Mouse (Mus musculus) CH12.LX (cell line): ENCODE results near the gene Ptprd. TPM values are rescaled to one million over a fixed set of nuclear protein-coding genes. Genes with fewer than 3 reads are reported as not detected.

Experiments used
- DNase-seq: peaks from one replicate; pipeline ENCODE4 v3.0.0-alpha.2; 2013; ENCODE audit errors: extremely low read depth
- H3K27ac ChIP-seq: 2 replicates; pipeline ENCODE4 v1.5.1; 2012; ENCODE audit warnings: low read depth, mild to moderate bottlenecking, control low read depth, moderate library complexity; ENCODE audit not compliant: insufficient read depth
- H3K27me3 ChIP-seq: replicated peaks from 2 replicates; pipeline ENCODE3; 2012; ENCODE audit warnings: inconsistent platforms
- H3K36me3 ChIP-seq, 2 experiments: replicated peaks in 1 of 2; 2 replicates each; pipeline versions ENCODE3 to v1.6.1; 2012; ENCODE audit warnings: inconsistent platforms in 1 of 2, low read length in 1 of 2, mild to moderate bottlenecking in 1 of 2, mixed read lengths in 1 of 2, moderate library complexity in 1 of 2; ENCODE audit not compliant: control insufficient read depth in 1 of 2, insufficient read depth in 1 of 2
- H3K4me1 ChIP-seq, 2 experiments: 2 replicates each; pipeline ENCODE4 v1.6.1; 2012; ENCODE audit warnings: inconsistent platforms in 1 of 2, moderate library complexity in 1 of 2; ENCODE audit not compliant: insufficient read depth in 2 of 2, control insufficient read depth in 1 of 2
- H3K4me2 ChIP-seq: 2 replicates; pipeline ENCODE4 v1.6.1; 2012; ENCODE audit warnings: low read depth, mild to moderate bottlenecking, control low read depth; ENCODE audit not compliant: poor library complexity, insufficient read depth, severe bottlenecking
- H3K4me3 ChIP-seq, 3 experiments: fragments of 150-350 bp in 1 of 3; sonication (generic) in 1 of 3; replicated peaks in 1 of 3; 2 replicates each; pipeline versions ENCODE3 to v1.5.1; 2011 to 2012; ENCODE audit warnings: low read depth in 2 of 3, low read length in 2 of 3, mild to moderate bottlenecking in 2 of 3, moderate library complexity in 2 of 3, control low read depth in 1 of 3, improper control_type of control experiment in 1 of 3, inconsistent platforms in 1 of 3, mixed read lengths in 1 of 3; ENCODE audit not compliant: poor library complexity in 1 of 3
- H3K79me2 ChIP-seq: replicated peaks from 2 replicates; pipeline ENCODE4 v1.6.1; 2012; ENCODE audit warnings: mild to moderate bottlenecking, moderate library complexity; ENCODE audit not compliant: control insufficient read depth, poor library complexity, insufficient read depth, severe bottlenecking; ENCODE audit errors: extremely low read depth
- H3K9ac ChIP-seq: 2 replicates; pipeline ENCODE4 v1.6.1; 2012; ENCODE audit warnings: low read depth, mild to moderate bottlenecking, control low read depth, moderate library complexity; ENCODE audit not compliant: insufficient read depth
- H3K9me3 ChIP-seq: replicated peaks from 2 replicates; pipeline ENCODE3; 2012; ENCODE audit warnings: low read length, inconsistent platforms, mixed read lengths
- BHLHE40 ChIP-seq: IDR thresholded peaks from 2 replicates; pipeline ENCODE4 v1.6.1; 2011; ENCODE audit warnings: mild to moderate bottlenecking, low read depth, low read length, improper control_type of control experiment
- CHD1 ChIP-seq: IDR thresholded peaks from 2 replicates; pipeline ENCODE4 v1.6.1; 2012; ENCODE audit warnings: low read depth, low read length, improper control_type of control experiment, inconsistent platforms
- CHD2 ChIP-seq: IDR thresholded peaks from 2 replicates; pipeline ENCODE4 v1.6.1; 2011; ENCODE audit warnings: low read length, improper control_type of control experiment
- CTCF ChIP-seq, 2 experiments: IDR thresholded peaks in 1 of 2; conservative IDR thresholded peaks in 1 of 2; 2 replicates each; pipeline ENCODE4 v1.5.1; 2011 to 2012; ENCODE audit warnings: low read depth in 2 of 2, low read length in 2 of 2, improper control_type of control experiment in 1 of 2, inconsistent platforms in 1 of 2, mild to moderate bottlenecking in 1 of 2, moderate library complexity in 1 of 2
- ELF1 ChIP-seq: IDR thresholded peaks from 2 replicates; pipeline ENCODE4 v1.6.1; 2014; ENCODE audit warnings: low read depth, mild to moderate bottlenecking, inconsistent platforms, low read length, improper control_type of control experiment
- HCFC1 ChIP-seq: IDR thresholded peaks from 2 replicates; pipeline ENCODE4 v1.6.1; 2012; ENCODE audit warnings: low read depth, mild to moderate bottlenecking, inconsistent platforms, low read length, improper control_type of control experiment
- IRF4 ChIP-seq: IDR thresholded peaks from 2 replicates; pipeline ENCODE4 v1.6.1; 2014; ENCODE audit warnings: low read depth, mild to moderate bottlenecking, inconsistent platforms, low read length, improper control_type of control experiment
- JUND ChIP-seq: conservative IDR thresholded peaks from 2 replicates; pipeline ENCODE4 v1.6.1; 2011; ENCODE audit warnings: low read depth, low read length, improper control_type of control experiment
- KAT2A ChIP-seq: IDR thresholded peaks from 2 replicates; pipeline ENCODE4 v1.6.1; 2012; ENCODE audit warnings: low read length, improper control_type of control experiment, inconsistent platforms; ENCODE audit not compliant: insufficient replicate concordance
- MAX ChIP-seq: IDR thresholded peaks from 2 replicates; pipeline ENCODE4 v1.6.1; 2011; ENCODE audit warnings: low read length, improper control_type of control experiment
- MEF2A ChIP-seq: IDR thresholded peaks from 2 replicates; pipeline ENCODE4 v1.6.1; 2014; ENCODE audit warnings: low read depth, mild to moderate bottlenecking, inconsistent platforms, low read length, improper control_type of control experiment, borderline replicate concordance
- MYC ChIP-seq: IDR thresholded peaks from 2 replicates; pipeline ENCODE4 v1.6.1; 2011; ENCODE audit warnings: low read depth, mild to moderate bottlenecking, improper control_type of control experiment, low read length
- NELFE ChIP-seq: IDR thresholded peaks from 2 replicates; pipeline ENCODE4 v1.6.1; 2011; ENCODE audit warnings: low read depth, low read length, improper control_type of control experiment
- PAX5 ChIP-seq: IDR thresholded peaks from 2 replicates; pipeline ENCODE4 v1.6.1; 2012; ENCODE audit warnings: low read length, inconsistent platforms, mixed read lengths
- POLR2A ChIP-seq: IDR thresholded peaks from 2 replicates; pipeline ENCODE4 v1.6.1; 2011; ENCODE audit warnings: low read depth, mild to moderate bottlenecking, improper control_type of control experiment, low read length
- POLR2AphosphoS2 ChIP-seq: IDR thresholded peaks from 2 replicates; pipeline ENCODE4 v1.6.1; 2011; ENCODE audit warnings: low read depth, low read length, improper control_type of control experiment
- SIN3A ChIP-seq: IDR thresholded peaks from 2 replicates; pipeline ENCODE4 v1.6.1; 2012; ENCODE audit warnings: low read length, improper control_type of control experiment, inconsistent platforms
- SMC3 ChIP-seq: IDR thresholded peaks from 2 replicates; pipeline ENCODE4 v1.6.1; 2011; ENCODE audit warnings: low read depth, low read length, improper control_type of control experiment
- TBP ChIP-seq: conservative IDR thresholded peaks from 2 replicates; pipeline ENCODE4 v1.6.1; 2011; ENCODE audit warnings: low read depth, low read length, improper control_type of control experiment
- TCF12 ChIP-seq: IDR thresholded peaks from 2 replicates; pipeline ENCODE4 v1.6.1; 2014; ENCODE audit warnings: low read depth, mild to moderate bottlenecking, inconsistent platforms, low read length, improper control_type of control experiment
- UBTF ChIP-seq: IDR thresholded peaks from 2 replicates; pipeline ENCODE4 v1.6.1; 2012; ENCODE audit warnings: low read depth, mild to moderate bottlenecking, inconsistent platforms, low read length, improper control_type of control experiment, moderate library complexity
- ZC3H11A ChIP-seq: IDR thresholded peaks from 2 replicates; pipeline ENCODE4 v1.6.1; 2012; ENCODE audit warnings: low read depth, mild to moderate bottlenecking, inconsistent platforms, low read length, improper control_type of control experiment
- ZMIZ1 ChIP-seq: IDR thresholded peaks from 2 replicates; pipeline ENCODE4 v1.6.1; 2012; ENCODE audit warnings: low read depth, mild to moderate bottlenecking, inconsistent platforms, low read length, improper control_type of control experiment
- dilution Hi-C: fragments of 300-500 bp; cut with MboI; formaldehyde crosslinking; loops from 2 replicates; pipeline ENCODE4 v1.14.3; 2020; ENCODE audit warnings: low sequenced_read_pairs; ENCODE audit not compliant: extremely low pct_unique_long_range_greater_than_20kb, extremely low pct_ligation_motif_present
- in situ Hi-C: fragments of 300-500 bp; cut with MboI; formaldehyde crosslinking; loops from 3 replicates; pipeline ENCODE4 v1.14.3; 2019; ENCODE audit warnings: low sequenced_read_pairs, low pct_ligation_motif_present, low pct_unique_long_range_greater_than_20kb, mixed read lengths
- polyA plus RNA-seq: library from polyadenylated mRNA; unstranded; fragments of >175 nt; gene quantifications from 2 replicates; pipeline ENCODE4 v1.2.1, GENCODE M21; 2012; ENCODE audit warnings: low read depth; ENCODE audit not compliant: insufficient read length
- total RNA-seq, 2 experiments: library from RNA; depleted of rRNA; stranded (reverse); fragments of 300-350 nt in 1 of 2; fragments of >200 nt in 1 of 2; gene quantifications; 2 replicates each; pipeline ENCODE4 v1.2.3; 2012 to 2014

Ptprd gene
- total and polyA plus RNA-seq, 3 experiments = not detected

- Histone ChIP-seq H3K27ac (no peak overlapping the region), H3K4me3 (no peak overlapping the region), H3K4me2 (no peak overlapping the region), H3K9me3 (peaks cover 66% of the 10 kb centered on the region), H3K36me3 (no peaks in the 10 kb centered on the region), H3K9ac (no peak overlapping the region), H3K27me3 (no peaks in the 10 kb centered on the region), H3K79me2 (no peaks in the 10 kb centered on the region), H3K4me1 (no peaks in the 10 kb centered on the region)
- in situ Hi-C loops = no loop called here
- TF ChIP-seq IRF4 (no peak), SIN3A (no peak), PAX5 (no peak)
- dilution Hi-C loops = no loop called here
- no peak for DNase-seq
These were observed 1898.0 kb downstream of the Ptprd start for GRCm38 (mm10) chr4:76313749-76314148.

- H3K4me2 ChIP-seq = no peak overlapping the region
- H3K4me3 ChIP-seq = no peak overlapping the region
- no peaks in the 10 kb centered on the region for H3K79me2 ChIP-seq
- peaks cover 64% of the 10 kb centered on the region for H3K9me3 ChIP-seq
- no peaks in the 10 kb centered on the region for H3K4me1 ChIP-seq
- no peaks in the 10 kb centered on the region for H3K36me3 ChIP-seq
- no peak overlapping the region for H3K27ac ChIP-seq
- dilution Hi-C loops = no loop called here
- no peak overlapping the region for H3K9ac ChIP-seq
- no peaks in the 10 kb centered on the region for H3K27me3 ChIP-seq
- no peak for DNase-seq
- in situ Hi-C loops = no loop called here
- TF ChIP-seq HCFC1 (no peak), POLR2AphosphoS2 (no peak), CTCF (conservative IDR thresholded peaks at IDR 0.05 in 1 of 2, IDR thresholded peaks at IDR 0.05 in 1 of 2; ENCODE audit: low read depth in 2 of 2, low read length in 2 of 2) (no peak)
These were observed 1899.2 kb downstream of the Ptprd start for GRCm38 (mm10) chr4:76312593-76312992.

- no peaks in the 10 kb centered on the region for H3K36me3 ChIP-seq
- no peaks in the 10 kb centered on the region for H3K27me3 ChIP-seq
- dilution Hi-C loops (no loop called here), in situ Hi-C loops (no loop called here)
- H3K27ac ChIP-seq = no peak overlapping the region
- H3K4me2 ChIP-seq = no peak overlapping the region
- no peaks in the 10 kb centered on the region for H3K79me2 ChIP-seq
- H3K9me3 ChIP-seq = peaks cover 56% of the 10 kb centered on the region
- no peak overlapping the region for H3K4me3 ChIP-seq
- no peaks in the 10 kb centered on the region for H3K4me1 ChIP-seq
- DNase-seq = no peak
- H3K9ac ChIP-seq = no peak overlapping the region
- TF ChIP-seq CHD1 = no peak
- TF ChIP-seq ZMIZ1 = no peak
- no peak for TF ChIP-seq HCFC1
- TF ChIP-seq MAX = no peak
- no peak for TF ChIP-seq ZC3H11A
- no peak for TF ChIP-seq MYC
- TF ChIP-seq ELF1 = no peak
- no peak for TF ChIP-seq UBTF
- TF ChIP-seq IRF4 = no peak
- TF ChIP-seq BHLHE40 = no peak
- no peak for TF ChIP-seq TBP
- TF ChIP-seq MEF2A = no peak
- TF ChIP-seq SMC3 = no peak
- no peak for TF ChIP-seq JUND
- no peak for TF ChIP-seq NELFE
- TF ChIP-seq POLR2AphosphoS2 = no peak
- no peak for TF ChIP-seq KAT2A
- TF ChIP-seq POLR2A = no peak
- no peak for TF ChIP-seq CHD2
- no peak for TF ChIP-seq TCF12
These were observed 1905.8 kb downstream of the Ptprd start for GRCm38 (mm10) chr4:76305987-76306386.
